Mouse (Mus musculus): ENCODE measurements around the gene Ap2a1.

DNA sequence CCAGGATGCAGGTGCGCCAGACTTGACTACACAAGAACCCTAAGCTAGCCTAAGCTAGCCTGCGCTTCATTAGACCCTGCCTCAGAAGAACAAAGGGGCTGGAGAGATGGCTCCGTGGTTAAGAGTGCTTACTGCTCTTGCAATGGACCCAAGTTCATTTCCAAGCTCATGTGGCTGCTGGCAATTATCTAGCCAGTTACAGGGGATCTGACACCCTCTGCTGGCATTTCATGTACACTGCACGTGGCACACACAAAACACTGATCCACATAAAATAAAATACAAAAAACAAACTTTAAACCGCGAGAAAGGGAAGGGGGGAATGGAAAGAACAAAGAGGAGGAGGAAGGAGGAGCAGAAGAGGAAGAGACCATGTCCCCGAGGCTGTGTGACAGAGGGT lies 28.9 kb upstream of the Ap2a1 start:
- TF ChIP-seq CTCF (IDR thresholded peaks at IDR 0.05; ENCODE audit: low read depth, low read length) (peak; percentile 34), POLR2A (IDR thresholded peaks at IDR 0.05; ENCODE audit: insufficient read depth, low read length) (no peak)
